Mouse (Mus musculus): ENCODE results near the gene Ints6. TPM values are rescaled to one million over a fixed set of nuclear protein-coding genes. Genes with fewer than 3 reads are reported as not detected.

The Ints6 gene
- 17.7 and 17.9 TPM in 2 replicates for polyA plus RNA-seq (2015; fragmentation: Nextera tagmentation; extraction: Ambion mirVana)

DNA sequence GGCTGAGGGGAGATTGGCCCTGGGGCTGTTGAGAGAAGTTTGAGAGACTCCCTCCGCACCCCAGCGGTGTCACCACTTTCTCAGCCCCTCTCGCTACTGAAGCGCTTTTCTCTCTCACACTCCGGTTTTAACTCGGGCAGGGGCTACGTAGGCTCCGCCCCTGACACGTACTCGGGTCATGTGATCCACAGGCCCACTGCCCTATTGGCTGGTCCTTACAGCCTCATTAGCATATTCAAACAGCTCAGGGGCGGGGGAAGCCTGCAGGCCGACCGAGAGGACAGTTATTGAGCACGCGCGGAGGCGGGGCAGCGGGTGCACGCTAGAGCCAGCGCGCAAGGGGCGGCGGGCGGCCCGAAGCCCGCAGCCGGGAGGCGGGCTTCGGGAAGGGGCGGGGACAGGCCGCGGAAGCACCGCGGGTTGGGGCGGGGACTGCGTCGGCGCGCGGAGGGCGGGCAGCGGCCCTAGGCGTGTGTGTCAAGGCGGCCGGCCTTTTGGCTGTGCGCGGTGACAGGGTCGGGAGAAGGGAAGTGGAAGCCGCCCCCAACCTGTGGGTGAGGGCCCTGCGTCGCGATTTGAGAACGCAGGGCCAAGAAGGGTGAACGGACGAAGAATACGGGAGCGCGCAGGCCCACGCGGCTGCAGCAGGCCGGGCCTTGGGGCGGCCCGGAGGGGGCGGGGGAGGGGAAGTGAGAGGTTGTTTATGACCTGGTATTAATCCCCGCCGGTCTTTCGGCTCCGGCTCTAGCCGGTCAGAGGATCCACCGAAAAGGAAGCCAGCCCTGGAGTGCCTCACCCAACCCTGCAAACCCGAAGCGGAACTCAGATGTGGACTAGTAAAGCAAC is at the start of gene Ints6:
Gene Ints6 (minus strand): TSS at position 134 of the 846 bp plus-strand sequence.
- H3K4me3 ChIP-seq: peak within 1 kb of the TSS; percentile 81
- under 1% methylated on average over 69 of the region's 72 CpGs for WGBS
- H3K27ac ChIP-seq (replicated peaks): peak within 1 kb of the TSS; percentile 96
- H3K9me3 ChIP-seq: no peaks in the 10 kb centered on the region
- H3K9ac ChIP-seq (replicated peaks): peak within 1 kb of the TSS; percentile 83
- H3K4me1 ChIP-seq: peaks cover 17% of the 10 kb centered on the region
- H3K36me3 ChIP-seq: peaks cover 4% of the 10 kb centered on the region; the same call in 1 of the 2 replicates
- peak within 1 kb of the TSS; percentile 90 for H3K4me2 ChIP-seq (replicated peaks)
- ATAC-seq (replicated peaks): peak; percentile 94
- H3K27me3 ChIP-seq: no peaks in the 10 kb centered on the region

DNA sequence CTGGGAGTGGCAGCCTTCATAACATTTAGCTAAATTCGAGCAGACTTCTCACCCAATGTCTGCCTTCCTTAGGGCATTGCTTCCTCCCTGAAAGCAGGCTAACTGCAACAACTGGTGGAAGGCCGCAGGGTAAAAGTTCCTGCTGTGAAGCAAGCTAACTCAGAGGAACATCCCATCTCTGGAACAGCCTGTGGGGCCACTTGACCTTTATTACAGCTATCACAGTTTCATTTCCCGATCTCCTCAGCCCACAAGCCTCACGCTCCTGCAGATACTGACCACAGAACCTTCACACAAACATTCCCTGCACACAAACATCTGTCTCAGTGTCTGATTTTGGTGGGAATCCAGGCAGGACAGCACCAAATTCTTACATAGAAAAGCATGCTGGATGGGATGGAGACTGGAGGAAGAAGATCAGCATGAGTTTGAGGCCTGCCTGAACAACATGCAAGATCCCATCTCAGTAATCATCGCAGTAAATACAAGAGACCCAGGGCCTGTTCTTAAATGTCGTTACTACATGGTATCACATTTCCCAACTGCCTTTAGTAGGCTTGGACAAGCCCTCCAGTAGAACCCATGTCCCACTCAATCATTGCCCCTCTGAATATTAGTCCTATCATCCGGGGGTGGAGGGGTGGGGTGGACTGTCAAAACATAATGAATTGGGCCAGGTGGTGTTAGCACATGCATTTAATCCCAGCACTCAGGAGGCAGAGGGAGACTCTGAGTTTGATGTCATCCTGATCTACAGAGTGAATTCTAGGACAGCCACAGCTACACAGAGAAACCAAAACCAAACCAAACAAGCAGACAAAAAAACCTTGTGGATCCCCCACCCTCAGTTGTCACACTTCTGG is 47.9 kb upstream of the Ints6 start:
- no peak overlapping the region for H3K4me3 ChIP-seq
- no peak for ATAC-seq (replicated peaks)
- no peaks in the 10 kb centered on the region for H3K36me3 ChIP-seq
- H3K4me2 ChIP-seq (replicated peaks): no peak overlapping the region
- 80% methylated on average over 7 of the region's 7 CpGs for WGBS
- no peak overlapping the region for H3K9ac ChIP-seq (replicated peaks)
- H3K9me3 ChIP-seq: no peaks in the 10 kb centered on the region
- no peaks in the 10 kb centered on the region for H3K27me3 ChIP-seq
- H3K4me1 ChIP-seq: no peaks in the 10 kb centered on the region
- H3K27ac ChIP-seq (replicated peaks): no peak overlapping the region

DNA sequence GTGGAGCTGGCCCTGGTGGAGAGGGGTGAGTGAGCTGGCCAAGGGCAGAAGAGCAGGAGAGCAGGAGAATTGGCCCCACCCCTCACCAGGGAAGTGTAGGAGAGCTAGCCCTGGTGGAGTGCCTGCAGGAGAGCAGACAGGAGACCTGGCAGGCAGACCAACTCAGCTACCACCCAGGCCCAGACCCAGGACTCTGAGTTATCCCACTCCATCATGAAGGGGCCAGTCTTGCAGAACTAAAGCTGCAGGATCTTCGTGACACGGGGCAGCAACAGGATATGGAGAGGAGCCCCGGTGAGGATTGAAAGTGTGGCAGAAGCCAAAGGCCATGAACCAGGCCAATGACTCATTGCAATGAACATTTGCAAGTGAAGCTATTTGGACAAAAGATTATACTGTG is 46.0 kb upstream of the Ints6 start:
- H3K9ac ChIP-seq (replicated peaks): no peak overlapping the region

DNA sequence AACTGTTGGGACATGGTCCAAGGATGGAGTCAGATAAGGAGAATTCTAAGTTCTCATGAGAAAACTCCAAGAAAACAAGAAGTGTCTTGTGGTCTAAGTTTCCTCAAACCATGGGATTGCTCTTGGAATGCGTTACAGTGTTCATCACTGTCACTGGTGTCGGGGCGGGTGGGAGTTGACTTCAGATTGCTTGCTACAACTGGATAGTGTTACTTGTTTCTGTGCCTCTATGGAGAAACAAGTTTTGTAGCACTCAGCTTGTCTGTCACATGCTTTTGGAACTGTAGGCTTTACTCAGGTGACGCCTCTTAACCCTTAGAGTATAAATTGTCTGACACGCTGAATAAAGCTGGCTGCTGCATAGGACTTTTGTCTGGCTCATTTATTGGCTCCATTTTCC is 42.2 kb upstream of the Ints6 start:
- Histone ChIP-seq H3K27me3 (no peaks in the 10 kb centered on the region), H3K27ac (replicated peaks) (no peak overlapping the region), H3K36me3 (no peaks in the 10 kb centered on the region), H3K9ac (replicated peaks) (no peak overlapping the region), H3K4me3 (no peak overlapping the region), H3K4me2 (replicated peaks) (no peak overlapping the region), H3K4me1 (0 out of 2 replicates have a peak, but pooled peaks cover 2% of the 10 kb centered on the region), H3K9me3 (no peaks in the 10 kb centered on the region)
- ATAC-seq (replicated peaks): no peak
- WGBS: 84% methylated on average over 5 of the region's 5 CpGs

More for the DNA sequence above, 46.0 kb upstream of the Ints6 start:
- no peak overlapping the region for H3K27ac ChIP-seq (replicated peaks)
- ATAC-seq (replicated peaks): no peak
- 80% methylated on average over 3 of the region's 3 CpGs for WGBS
- H3K9me3 ChIP-seq: no peaks in the 10 kb centered on the region
- H3K4me1 ChIP-seq: no peaks in the 10 kb centered on the region
- H3K4me3 ChIP-seq: no peak overlapping the region
- no peak overlapping the region for H3K4me2 ChIP-seq (replicated peaks)
- no peaks in the 10 kb centered on the region for H3K36me3 ChIP-seq
- H3K27me3 ChIP-seq: no peaks in the 10 kb centered on the region

DNA sequence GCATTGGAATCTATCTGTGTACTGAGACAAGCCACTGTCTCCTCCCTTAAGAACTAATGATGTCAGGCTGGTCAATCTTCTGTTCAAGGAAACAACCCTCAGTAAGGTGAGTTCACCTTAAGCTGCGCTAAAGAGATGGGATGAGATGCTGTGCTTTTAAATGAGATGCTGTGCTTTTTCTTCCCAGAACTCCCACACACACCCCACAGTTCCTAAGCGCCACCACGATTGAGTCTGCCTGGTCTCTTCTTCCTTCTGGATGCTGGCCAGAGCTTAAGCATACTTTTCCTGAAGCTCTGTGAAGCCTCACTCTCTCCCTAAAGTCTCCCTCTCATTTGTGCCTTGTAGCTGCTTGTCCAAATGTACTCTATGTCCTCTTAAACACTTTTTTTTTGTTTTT is 39.8 kb upstream of the Ints6 start:
- Histone ChIP-seq H3K27me3 (no peaks in the 10 kb centered on the region), H3K4me1 (0 out of 2 replicates have a peak, but pooled peaks cover 2% of the 10 kb centered on the region), H3K9ac (replicated peaks) (no peak overlapping the region), H3K27ac (replicated peaks) (no peak overlapping the region), H3K9me3 (no peaks in the 10 kb centered on the region), H3K4me3 (no peak overlapping the region), H3K36me3 (no peaks in the 10 kb centered on the region), H3K4me2 (replicated peaks) (no peak overlapping the region)
- 75% methylated on average over 3 of the region's 3 CpGs for WGBS
- no peak for ATAC-seq (replicated peaks)

DNA sequence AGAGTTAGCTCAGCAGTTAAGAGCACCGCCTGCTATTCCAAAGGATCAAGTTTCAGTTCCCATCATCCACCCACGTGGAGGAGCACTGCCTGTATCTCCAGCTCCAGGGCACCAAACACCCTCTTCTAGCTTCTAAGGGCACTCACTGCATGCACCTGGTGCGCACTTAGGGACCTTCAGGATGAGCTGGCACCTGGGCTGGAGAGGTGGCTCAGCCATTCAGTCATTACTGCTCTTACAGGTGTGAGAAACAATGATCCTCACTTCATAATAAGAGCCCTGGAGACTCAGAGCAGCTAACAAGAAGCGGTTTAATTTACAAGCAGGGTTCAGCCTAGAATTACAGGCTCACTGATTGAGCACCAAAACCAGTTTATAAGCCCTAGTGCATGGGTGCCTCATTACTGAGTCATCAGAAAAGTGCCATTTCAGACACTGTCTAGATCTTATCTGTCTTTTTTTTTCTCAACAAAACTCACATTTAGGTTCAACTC is 37.7 kb upstream of the Ints6 start:
- Histone ChIP-seq H3K27me3 (no peaks in the 10 kb centered on the region), H3K9me3 (no peaks in the 10 kb centered on the region), H3K4me1 (0 out of 2 replicates have a peak, but pooled peaks cover 2% of the 10 kb centered on the region), H3K36me3 (no peaks in the 10 kb centered on the region), H3K27ac (replicated peaks) (no peak overlapping the region), H3K9ac (replicated peaks) (no peak overlapping the region), H3K4me2 (replicated peaks) (no peak overlapping the region), H3K4me3 (no peak overlapping the region)
- 3% methylated on average over 4 of the region's 4 CpGs for WGBS
- no peak for ATAC-seq (replicated peaks)

DNA sequence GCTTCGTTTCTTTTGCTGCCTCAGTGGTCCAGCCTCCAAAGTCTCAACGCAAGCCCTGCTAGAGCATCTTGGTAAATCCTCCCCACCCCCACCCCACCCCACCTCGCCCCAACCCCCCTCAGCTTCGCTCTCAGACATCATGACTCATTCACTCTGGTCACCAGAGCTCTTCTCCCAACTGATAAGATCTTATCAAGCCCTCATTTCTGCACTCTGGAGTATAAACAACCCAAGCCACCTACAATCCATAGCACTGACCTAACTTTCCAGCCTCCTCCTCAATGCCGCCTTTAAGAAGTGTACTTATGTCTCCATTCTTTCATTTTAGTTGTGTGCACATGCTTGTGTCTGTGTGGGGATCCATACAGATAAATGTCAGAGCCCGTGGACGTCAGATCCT is 34.8 kb upstream of the Ints6 start:
- Histone ChIP-seq H3K27ac (replicated peaks) (no peak overlapping the region), H3K4me3 (no peak overlapping the region), H3K27me3 (no peaks in the 10 kb centered on the region), H3K36me3 (no peaks in the 10 kb centered on the region), H3K9me3 (no peaks in the 10 kb centered on the region), H3K4me1 (0 out of 2 replicates have a peak, but pooled peaks cover 2% of the 10 kb centered on the region), H3K9ac (replicated peaks) (no peak overlapping the region), H3K4me2 (replicated peaks) (no peak overlapping the region)
- no peak for ATAC-seq (replicated peaks)
- WGBS: 84% methylated on average over 7 of the region's 7 CpGs

DNA sequence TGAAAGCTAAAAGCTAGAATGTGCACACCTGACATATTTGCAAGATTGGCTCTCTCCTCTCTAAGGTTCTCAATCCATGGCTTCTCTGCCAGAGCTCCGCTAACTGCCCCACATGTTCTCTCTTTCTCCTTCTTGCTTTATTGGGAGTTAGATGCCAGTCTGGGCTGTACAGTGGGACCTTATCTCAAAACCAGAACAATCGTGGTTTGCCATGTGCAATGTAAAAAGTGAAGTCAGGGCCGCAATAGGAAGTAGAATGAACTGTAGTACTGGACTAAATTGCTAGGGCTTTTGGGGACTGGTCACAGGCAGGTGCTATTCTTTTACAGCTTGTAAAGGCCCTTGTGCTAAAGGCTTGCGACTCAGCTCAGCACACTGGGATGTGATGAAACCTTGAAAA is 28.3 kb upstream of the Ints6 start:
- no peak overlapping the region for H3K27ac ChIP-seq (replicated peaks)
- WGBS: 72% methylated on average over 4 of the region's 4 CpGs
- H3K9me3 ChIP-seq: no peaks in the 10 kb centered on the region
- no peaks in the 10 kb centered on the region for H3K27me3 ChIP-seq
- no peak overlapping the region for H3K4me3 ChIP-seq
- H3K4me2 ChIP-seq (replicated peaks): no peak overlapping the region
- H3K9ac ChIP-seq (replicated peaks): no peak overlapping the region
- ATAC-seq (replicated peaks): no peak
- no peaks in the 10 kb centered on the region for H3K4me1 ChIP-seq
- H3K36me3 ChIP-seq: no peaks in the 10 kb centered on the region

DNA sequence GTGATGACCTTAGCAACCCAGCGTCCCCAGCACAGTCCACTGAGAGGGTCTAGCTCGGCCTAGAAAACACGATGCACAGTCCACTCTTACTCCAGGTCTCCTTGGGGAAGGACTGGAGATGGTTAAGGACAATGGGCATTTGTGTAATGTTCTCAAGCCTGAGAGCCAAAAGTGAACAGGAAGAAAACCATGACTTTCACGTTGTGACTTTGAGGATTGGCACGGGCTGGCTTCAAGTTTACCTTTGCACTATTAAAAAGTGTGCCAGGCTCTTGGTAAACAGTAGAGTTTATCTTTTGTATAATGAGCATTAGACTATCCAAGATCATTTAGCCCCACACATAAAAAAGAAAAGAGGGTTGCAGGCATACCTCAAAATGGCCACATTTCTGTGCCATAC is 22.0 kb upstream of the Ints6 start:
- 91% methylated on average over 5 of the region's 5 CpGs for WGBS

DNA sequence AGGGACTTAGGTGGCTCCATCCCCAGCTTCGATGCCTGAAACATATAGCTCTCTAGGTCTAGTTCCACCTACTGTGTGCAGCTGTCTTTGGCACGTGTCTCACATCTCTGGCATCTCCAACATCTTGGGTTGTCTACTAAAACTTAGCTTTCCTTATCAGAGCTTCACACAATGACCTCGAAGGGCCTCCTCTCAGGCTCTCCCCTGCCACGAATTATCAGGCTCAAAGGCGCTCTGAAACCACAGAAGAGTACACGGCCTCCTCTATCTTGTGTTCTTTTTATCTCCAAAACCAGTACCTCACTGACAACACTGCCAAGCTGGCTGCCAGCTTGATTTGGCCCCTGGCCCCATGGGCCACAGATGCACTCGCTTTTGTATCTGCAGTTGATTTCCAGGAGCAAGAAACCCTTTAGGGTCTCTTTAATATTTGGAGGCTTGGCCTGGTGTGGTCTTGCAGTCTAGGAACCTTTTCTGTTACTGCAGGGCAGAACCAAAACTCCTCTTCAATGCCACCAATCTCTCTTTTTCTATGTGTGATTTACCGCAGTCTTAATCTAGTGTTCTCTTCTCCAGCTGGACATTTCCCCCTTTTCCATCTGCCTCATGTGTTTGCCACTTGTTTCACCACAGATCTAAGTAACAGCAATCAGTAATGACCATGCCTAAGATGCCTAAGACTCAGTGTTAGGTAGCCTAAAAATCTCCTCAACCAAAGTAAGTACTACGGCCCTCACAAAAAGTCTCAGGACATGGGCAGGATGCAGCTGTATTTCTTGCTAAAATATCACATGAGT is 19.7 kb upstream of the Ints6 start:
- H3K27ac ChIP-seq (replicated peaks): no peak overlapping the region
- H3K9me3 ChIP-seq: no peaks in the 10 kb centered on the region
- no peaks in the 10 kb centered on the region for H3K36me3 ChIP-seq
- no peak for ATAC-seq (replicated peaks)
- no peak overlapping the region for H3K4me2 ChIP-seq (replicated peaks)
- H3K4me1 ChIP-seq: no peaks in the 10 kb centered on the region
- 86% methylated on average over 9 of the region's 9 CpGs for WGBS
- H3K27me3 ChIP-seq: no peaks in the 10 kb centered on the region
- no peak overlapping the region for H3K9ac ChIP-seq (replicated peaks)
- H3K4me3 ChIP-seq: no peak overlapping the region

More for the DNA sequence above, 22.0 kb upstream of the Ints6 start:
- Histone ChIP-seq H3K4me2 (replicated peaks) (no peak overlapping the region), H3K9me3 (no peaks in the 10 kb centered on the region), H3K36me3 (no peaks in the 10 kb centered on the region), H3K4me1 (no peaks in the 10 kb centered on the region), H3K27ac (replicated peaks) (no peak overlapping the region), H3K9ac (replicated peaks) (no peak overlapping the region), H3K27me3 (no peaks in the 10 kb centered on the region), H3K4me3 (no peak overlapping the region)
- no peak for ATAC-seq (replicated peaks)

DNA sequence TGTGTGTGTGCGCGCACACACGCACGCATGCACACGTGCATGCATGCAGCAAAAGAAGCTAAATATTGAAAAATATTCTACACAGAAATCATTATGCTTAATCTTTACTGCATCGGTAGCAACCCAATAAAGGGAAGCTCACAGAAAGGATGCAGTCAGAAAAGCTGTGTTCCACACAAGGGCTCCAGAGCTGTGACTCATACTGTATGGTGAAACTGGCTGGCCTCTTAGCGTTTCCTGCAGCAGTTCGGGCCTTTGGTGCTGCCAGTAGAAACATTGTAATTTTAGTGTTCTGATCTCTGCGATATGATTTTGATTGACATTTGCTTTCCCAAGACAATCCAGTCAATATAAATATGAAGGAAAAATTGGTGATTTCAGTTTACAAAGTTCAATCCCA is 17.1 kb upstream of the Ints6 start:
- no peaks in the 10 kb centered on the region for H3K4me1 ChIP-seq
- no peak overlapping the region for H3K4me3 ChIP-seq
- H3K27me3 ChIP-seq: no peaks in the 10 kb centered on the region
- ATAC-seq (replicated peaks): no peak
- H3K36me3 ChIP-seq: no peaks in the 10 kb centered on the region
- no peak overlapping the region for H3K27ac ChIP-seq (replicated peaks)
- no peak overlapping the region for H3K9ac ChIP-seq (replicated peaks)
- 95% methylated on average over 9 of the region's 9 CpGs for WGBS
- no peak overlapping the region for H3K4me2 ChIP-seq (replicated peaks)
- H3K9me3 ChIP-seq: no peaks in the 10 kb centered on the region

Data from forebrain, embryonic 15.5 days (tissue).